Mouse (Mus musculus): ENCODE data around the gene Rab40c. TPM values are rescaled to one million over a fixed set of nuclear protein-coding genes. Genes with fewer than 3 reads are reported as not detected.

Rab40c gene
- polyA plus RNA-seq, 1 experiment, result 68.9 TPM

GRCm38 (mm10) chr17:25879261-25879660, 40.3 kb downstream of the Rab40c start:
- Histone ChIP-seq H3K4me1 (ENCODE audit: control insufficient read depth, insufficient read depth, low read length) (peaks cover 5% of the 10 kb centered on the region; the same call in 1 of the 2 replicates), H3K27ac (ENCODE audit: insufficient read depth, low read length) (no peak overlapping the region), H3K4me3 (ENCODE audit: insufficient read depth, low read length) (no peak overlapping the region)
- TF ChIP-seq CTCF (IDR thresholded peaks at IDR 0.05; ENCODE audit: extremely low read depth, insufficient read depth, low read length), result peak; percentile 53
- no peak for TF ChIP-seq POLR2A (IDR thresholded peaks at IDR 0.05; ENCODE audit: extremely low read depth, insufficient read depth, low read length)

DNA sequence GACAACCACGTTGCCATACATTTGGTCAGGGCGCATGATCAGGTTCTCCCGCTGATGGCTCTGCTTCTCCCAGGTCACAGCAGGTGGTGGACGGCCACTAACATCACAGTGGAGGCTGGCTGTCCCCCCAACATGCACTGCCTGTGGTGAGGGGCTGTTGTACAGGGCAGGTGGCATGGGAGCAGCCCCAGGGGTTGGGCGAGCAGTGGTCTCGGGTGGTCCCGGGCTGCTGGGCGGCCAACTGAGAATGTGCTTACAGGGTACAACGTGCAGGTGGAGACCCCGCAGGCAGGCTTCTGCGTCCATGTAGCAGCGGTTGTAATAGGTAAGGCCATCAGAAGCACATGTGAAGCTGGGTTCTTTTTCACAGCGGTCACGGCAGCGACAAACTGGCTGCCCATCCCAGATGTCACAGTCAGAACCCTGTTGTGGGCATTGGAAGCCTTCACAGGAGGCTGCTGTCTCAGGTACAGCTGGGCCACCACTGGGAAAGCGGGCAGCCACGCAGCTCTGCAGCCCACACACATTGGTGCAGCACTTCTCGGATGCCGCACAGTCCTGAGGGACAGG, 40.8 kb downstream of the Rab40c start:
- H3K4me3 ChIP-seq (ENCODE audit: insufficient read depth, low read length), result no peak overlapping the region
- peaks cover 5% of the 10 kb centered on the region; the same call in 1 of the 2 replicates for H3K4me1 ChIP-seq (ENCODE audit: control insufficient read depth, insufficient read depth, low read length)
- no peak overlapping the region for H3K27ac ChIP-seq (ENCODE audit: insufficient read depth, low read length)
- TF ChIP-seq POLR2A (IDR thresholded peaks at IDR 0.05; ENCODE audit: extremely low read depth, insufficient read depth, low read length) (no peak), CTCF (IDR thresholded peaks at IDR 0.05; ENCODE audit: extremely low read depth, insufficient read depth, low read length) (no peak)

DNA sequence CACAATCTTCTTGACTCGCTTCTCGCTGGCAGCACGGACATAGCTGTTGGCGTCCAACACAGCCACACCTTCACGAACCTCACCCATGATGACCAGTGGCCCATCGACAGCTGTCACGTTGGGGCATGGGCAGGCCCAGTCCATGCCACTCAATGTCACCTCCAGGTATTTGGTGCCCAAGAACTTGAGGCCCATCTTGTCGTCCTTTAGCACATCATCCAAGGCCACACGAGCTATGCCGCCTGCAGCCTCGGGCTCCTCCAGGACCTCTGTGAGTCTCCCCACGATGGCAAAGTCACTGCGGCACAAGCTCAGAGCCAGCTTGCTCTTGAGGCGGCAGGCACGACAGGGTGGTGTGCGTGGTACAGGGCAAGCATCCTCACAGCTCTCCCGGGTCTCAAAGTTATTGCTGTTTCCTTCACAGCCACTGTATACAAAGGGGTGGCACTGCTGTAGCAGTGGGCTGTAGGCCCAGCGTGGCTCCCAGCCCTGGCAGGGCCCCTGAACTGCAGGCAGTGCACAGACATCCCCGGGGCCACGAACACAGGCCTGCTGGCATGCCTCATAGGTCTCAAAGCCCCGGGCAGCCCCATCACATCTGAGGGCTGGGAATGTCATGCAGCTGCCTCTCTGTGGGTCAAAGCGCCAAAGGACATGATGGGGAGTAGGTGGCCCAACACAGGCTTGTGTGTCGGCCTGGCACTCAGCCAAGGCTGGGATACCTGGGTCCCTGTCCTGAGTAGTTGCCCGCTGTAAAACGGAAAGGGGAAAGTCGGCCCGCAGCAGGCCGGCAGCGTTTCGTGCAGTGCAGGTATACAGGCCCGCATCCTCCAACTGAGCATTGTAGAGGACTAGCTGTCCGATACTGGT, 41.6 kb downstream of the Rab40c start:
- Histone ChIP-seq H3K27ac (ENCODE audit: insufficient read depth, low read length) (no peak overlapping the region), H3K4me1 (ENCODE audit: control insufficient read depth, insufficient read depth, low read length) (peaks cover 5% of the 10 kb centered on the region; the same call in 1 of the 2 replicates), H3K4me3 (ENCODE audit: insufficient read depth, low read length) (no peak overlapping the region)
- TF ChIP-seq POLR2A (IDR thresholded peaks at IDR 0.05; ENCODE audit: extremely low read depth, insufficient read depth, low read length) (no peak), CTCF (IDR thresholded peaks at IDR 0.05; ENCODE audit: extremely low read depth, insufficient read depth, low read length) (no peak)

DNA sequence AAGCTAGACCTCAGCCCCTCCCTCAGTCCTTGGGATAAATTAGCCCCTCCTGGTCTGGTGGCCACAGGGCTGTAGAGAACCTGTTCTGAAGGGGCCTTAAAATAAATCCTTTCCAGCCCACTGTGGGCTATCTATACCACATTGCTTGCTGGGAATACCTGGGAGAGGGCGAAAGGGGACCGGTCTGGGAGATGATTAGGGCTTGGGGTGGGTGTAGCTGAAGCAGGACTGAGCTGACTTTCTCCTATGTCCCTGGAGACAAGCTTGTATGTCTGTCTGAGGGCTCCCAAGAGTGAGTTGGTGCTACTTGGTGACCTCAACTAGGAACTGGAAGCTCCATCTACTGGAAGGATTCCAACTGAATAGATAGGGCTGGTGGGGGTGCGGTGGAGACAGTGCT, 42.5 kb downstream of the Rab40c start:
- Histone ChIP-seq H3K27ac (ENCODE audit: insufficient read depth, low read length) (no peak overlapping the region), H3K4me1 (ENCODE audit: control insufficient read depth, insufficient read depth, low read length) (peaks cover 5% of the 10 kb centered on the region; the same call in 1 of the 2 replicates), H3K4me3 (ENCODE audit: insufficient read depth, low read length) (no peak overlapping the region)
- TF ChIP-seq CTCF (IDR thresholded peaks at IDR 0.05; ENCODE audit: extremely low read depth, insufficient read depth, low read length), result no peak
- no peak for TF ChIP-seq POLR2A (IDR thresholded peaks at IDR 0.05; ENCODE audit: extremely low read depth, insufficient read depth, low read length)

GRCm38 (mm10) chr17:25876347-25876915, 43.1 kb downstream of the Rab40c start:
- Histone ChIP-seq H3K4me1 (ENCODE audit: control insufficient read depth, insufficient read depth, low read length) (peaks cover 5% of the 10 kb centered on the region; the same call in 1 of the 2 replicates), H3K4me3 (ENCODE audit: insufficient read depth, low read length) (peak overlapping the region; percentile 94), H3K27ac (ENCODE audit: insufficient read depth, low read length) (no peak overlapping the region)
- TF ChIP-seq CTCF (IDR thresholded peaks at IDR 0.05; ENCODE audit: extremely low read depth, insufficient read depth, low read length) (no peak), POLR2A (IDR thresholded peaks at IDR 0.05; ENCODE audit: extremely low read depth, insufficient read depth, low read length) (no peak)

GRCm38 (mm10) chr17:25875171-25876136, 44.1 kb downstream of the Rab40c start:
- peak overlapping the region; percentile 94 for H3K4me3 ChIP-seq (ENCODE audit: insufficient read depth, low read length)
- TF ChIP-seq CTCF (IDR thresholded peaks at IDR 0.05; ENCODE audit: extremely low read depth, insufficient read depth, low read length) (0 out of 2 replicates have a peak, but pooled peaks have one; percentile 3), POLR2A (IDR thresholded peaks at IDR 0.05; ENCODE audit: extremely low read depth, insufficient read depth, low read length) (peak; percentile 94)
- H3K27ac ChIP-seq (ENCODE audit: insufficient read depth, low read length), result peak overlapping the region; percentile 82
- peaks cover 5% of the 10 kb centered on the region; the same call in 1 of the 2 replicates for H3K4me1 ChIP-seq (ENCODE audit: control insufficient read depth, insufficient read depth, low read length)

- peak within 1 kb of the TSS; percentile 94 for H3K4me3 ChIP-seq (ENCODE audit: insufficient read depth, low read length)
- peak within 1 kb of the TSS; percentile 82 for H3K27ac ChIP-seq (ENCODE audit: insufficient read depth, low read length)
- no peak for TF ChIP-seq CTCF (IDR thresholded peaks at IDR 0.05; ENCODE audit: extremely low read depth, insufficient read depth, low read length)
- no peak for TF ChIP-seq POLR2A (IDR thresholded peaks at IDR 0.05; ENCODE audit: extremely low read depth, insufficient read depth, low read length)
- H3K4me1 ChIP-seq (ENCODE audit: control insufficient read depth, insufficient read depth, low read length), result peaks cover 5% of the 10 kb centered on the region; the same call in 1 of the 2 replicates
These were observed 44.8 kb downstream of the Rab40c start, which contains the start of gene Mettl26 for GRCm38 (mm10) chr17:25874721-25875170. Gene Mettl26 (plus strand): TSS chr17:25875074.

- no peak for TF ChIP-seq CTCF (IDR thresholded peaks at IDR 0.05; ENCODE audit: extremely low read depth, insufficient read depth, low read length)
- no peak for TF ChIP-seq POLR2A (IDR thresholded peaks at IDR 0.05; ENCODE audit: extremely low read depth, insufficient read depth, low read length)
- H3K27ac ChIP-seq (ENCODE audit: insufficient read depth, low read length), result 0 out of 2 replicates have a peak overlapping the region, but pooled peaks have one; percentile 2
- H3K4me1 ChIP-seq (ENCODE audit: control insufficient read depth, insufficient read depth, low read length), result peaks cover 5% of the 10 kb centered on the region; the same call in 1 of the 2 replicates
- peak overlapping the region; percentile 94 for H3K4me3 ChIP-seq (ENCODE audit: insufficient read depth, low read length)
These were observed 45.3 kb downstream of the Rab40c start for GRCm38 (mm10) chr17:25874148-25874720.
